Mouse (Mus musculus): Measurements from ENCODE around the gene Lyst.

GRCm38 (mm10) chr13:13608311-13608710 is 18.1 kb downstream of the Lyst start:
- TF ChIP-seq POLR2A (IDR thresholded peaks at IDR 0.05; ENCODE audit: extremely low read depth, insufficient read depth, low read length) (no peak), CTCF (IDR thresholded peaks at IDR 0.05; ENCODE audit: low read depth, low read length) (no peak)
